Mouse (Mus musculus) embryonic facial prominence, embryonic 10.5 days (tissue): ENCODE results near the gene Igsf23. TPM values are rescaled to one million over a fixed set of nuclear protein-coding genes. Genes with fewer than 3 reads are reported as not detected.

Source experiments
- DNase-seq: peaks from one replicate; pipeline ENCODE4 v3.0.0-alpha.2; 2017; ENCODE audit warnings: low spot score
- H3K27ac ChIP-seq: fragments of 300-500 bp; sonication (generic); replicated peaks from 2 replicates; pipeline ENCODE4 v1.5.1; 2016; ENCODE audit warnings: mild to moderate bottlenecking
- H3K27me3 ChIP-seq: fragments of 300-500 bp; sonication (generic); replicated peaks from 2 replicates; pipeline ENCODE4 v1.6.1; 2016; ENCODE audit warnings: low read depth, mild to moderate bottlenecking; ENCODE audit not compliant: poor library complexity, severe bottlenecking
- H3K36me3 ChIP-seq: fragments of 300-500 bp; sonication (generic); replicated peaks from 2 replicates; pipeline ENCODE4 v1.6.1; 2016; ENCODE audit warnings: mild to moderate bottlenecking, moderate library complexity
- H3K4me1 ChIP-seq: fragments of 300-500 bp; sonication (generic); 2 replicates; pipeline ENCODE4 v1.6.1; 2016
- H3K4me3 ChIP-seq: fragments of 300-500 bp; sonication (generic); 2 replicates; pipeline ENCODE4 v1.5.1; 2016; ENCODE audit warnings: mild to moderate bottlenecking, moderate library complexity
- H3K9me3 ChIP-seq: fragments of 300-500 bp; sonication (generic); 2 replicates; pipeline ENCODE4 v1.6.1; 2016; ENCODE audit warnings: mild to moderate bottlenecking
- WGBS: fragments of 180-500 bp; shearing (Covaris S2); methylation state at CpG from one replicate; pipeline ENCODE4 v1.1.7; 2016; 5-methylcytosine and 5-hydroxymethylcytosine counted together
- polyA plus RNA-seq: library from polyadenylated mRNA; unstranded; fragments of >200 nt; fragmentation: Nextera tagmentation; extraction: Ambion mirVana; gene quantifications from 2 replicates; pipeline ENCODE4 v1.2.1, GENCODE M21; 2016

The Igsf23 gene
- polyA plus RNA-seq, 1 experiment from 2014 or later = not detected

DNA sequence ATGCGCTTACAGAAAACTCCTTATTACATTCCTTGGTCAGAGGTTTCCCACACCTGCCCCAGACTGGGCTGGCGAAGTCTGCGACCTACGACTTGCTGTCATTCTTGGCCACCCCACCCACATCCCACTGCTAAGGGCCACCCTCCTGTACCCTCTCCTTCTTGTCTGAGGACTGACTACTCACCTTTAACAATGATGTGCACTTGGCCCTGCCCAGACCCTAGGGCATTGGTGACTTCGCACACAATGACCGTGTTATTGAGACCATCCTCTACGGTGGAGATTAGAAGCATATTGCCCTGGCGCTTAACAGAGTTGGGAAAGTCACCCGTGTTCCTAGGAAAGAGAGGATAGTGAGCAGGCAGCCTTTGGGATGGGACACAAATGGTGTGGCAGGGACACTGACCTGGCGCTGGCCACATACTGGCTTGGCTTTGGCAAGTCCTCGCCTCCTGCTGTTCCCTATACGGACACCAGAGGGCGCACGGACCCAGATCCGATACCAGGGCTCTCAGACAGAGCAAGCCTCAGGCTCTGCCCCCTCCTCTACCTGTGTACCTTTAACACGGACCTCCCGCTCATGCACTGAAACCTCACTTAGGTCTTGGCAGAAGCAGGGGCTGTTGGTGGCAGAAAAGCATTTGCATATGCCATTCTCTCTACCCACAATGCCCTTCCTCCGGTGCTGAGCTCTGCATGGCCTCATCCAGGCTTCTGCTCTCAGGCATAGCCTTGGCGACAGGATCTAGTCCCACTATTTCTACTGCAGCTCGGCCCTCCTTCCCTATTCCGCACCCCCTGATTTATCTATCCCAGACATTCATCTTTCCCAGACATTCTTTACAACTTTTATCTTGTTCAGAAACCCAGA is 39.9 kb downstream of the Igsf23 start:
- no peaks in the 10 kb centered on the region for H3K4me1 ChIP-seq
- DNase-seq = peak; percentile 83
- no peaks in the 10 kb centered on the region for H3K27me3 ChIP-seq
- no peak overlapping the region for H3K4me3 ChIP-seq
- 51% methylated on average over 21 of the region's 21 CpGs for WGBS
- no peak overlapping the region for H3K27ac ChIP-seq
- H3K36me3 ChIP-seq = peaks cover 66% of the 10 kb centered on the region
- H3K9me3 ChIP-seq = peaks cover 19% of the 10 kb centered on the region; the same call in 1 of the 2 replicates

GRCm38 (mm10) chr7:19889881-19890280 is 60.7 kb downstream of the Igsf23 start:
- peak; percentile 56 for DNase-seq
- Histone ChIP-seq H3K4me3 (no peak overlapping the region), H3K27me3 (no peaks in the 10 kb centered on the region), H3K36me3 (no peaks in the 10 kb centered on the region), H3K4me1 (no peaks in the 10 kb centered on the region), H3K9me3 (peaks cover 22% of the 10 kb centered on the region), H3K27ac (no peak overlapping the region)
- 52% methylated on average over 8 of the region's 8 CpGs for whole genome bisulfite sequencing

DNA sequence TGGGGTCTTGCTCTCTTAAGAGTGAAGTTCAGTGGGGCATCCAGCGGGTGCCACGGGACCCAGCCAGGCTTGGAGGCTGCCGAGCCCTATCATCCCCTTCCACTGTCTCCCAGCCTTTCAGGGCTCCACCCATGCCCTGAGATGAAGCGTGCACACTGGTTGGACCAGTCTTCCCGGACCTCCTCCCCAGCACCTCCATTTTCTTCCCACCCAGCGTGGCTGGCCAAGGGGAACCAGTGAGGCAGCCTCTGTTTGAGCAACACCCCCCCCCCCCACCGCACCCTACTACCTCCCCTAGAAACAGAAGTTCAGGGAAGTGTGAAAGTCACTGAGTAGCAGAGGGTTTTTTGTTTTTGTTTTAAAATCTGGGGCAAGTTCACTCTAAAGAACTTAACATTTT is 62.7 kb downstream of the Igsf23 start, which contains the start of gene Ceacam19:
TSS of gene Ceacam19 (minus strand) at position 117 of the 400 bp plus-strand sequence.
- WGBS = 77% methylated on average over 7 of the region's 7 CpGs
- DNase-seq = no peak
- Histone ChIP-seq H3K4me1 (no peaks in the 10 kb centered on the region), H3K27ac (no peak within 1 kb of the TSS), H3K9me3 (peaks cover 30% of the 10 kb centered on the region), H3K36me3 (no peaks in the 10 kb centered on the region), H3K27me3 (no peaks in the 10 kb centered on the region), H3K4me3 (no peak within 1 kb of the TSS)

Other genes with a start within 250 kb of the Igsf23 start
- 216 and 221 TPM in 2 replicates for gene Tomm40, start 235.3 kb downstream of the Igsf23 start, polyA plus RNA-seq
- gene Nectin2, start 200.3 kb downstream of the Igsf23 start, polyA plus RNA-seq = 110 TPM in 2 replicates
- gene Bcam, start 179.7 kb downstream of the Igsf23 start, polyA plus RNA-seq = 68.3 and 79.4 TPM in 2 replicates
- gene Cblc, start 153.9 kb downstream of the Igsf23 start, polyA plus RNA-seq = 1.9 and 2.9 TPM in 2 replicates
- 1.7 TPM in 2 replicates for gene Bcl3, start 128.0 kb downstream of the Igsf23 start, polyA plus RNA-seq
- gene Gm19345, start 98.8 kb downstream of the Igsf23 start, polyA plus RNA-seq = not detected in 2 replicates
- gene Ceacam16, start 89.5 kb downstream of the Igsf23 start, polyA plus RNA-seq = not detected in 2 replicates
- gene Ceacam19, start 62.8 kb downstream of the Igsf23 start, polyA plus RNA-seq = not detected in 2 replicates
- 8.2 and 8.8 TPM in 2 replicates for gene Pvr, start 29.6 kb downstream of the Igsf23 start, polyA plus RNA-seq
- not detected in 2 replicates for gene Ceacam20, start 14.7 kb upstream of the Igsf23 start, polyA plus RNA-seq
- gene Nlrp9b, start 40.7 kb upstream of the Igsf23 start, polyA plus RNA-seq = not detected in 2 replicates
- not detected in 2 replicates for gene Vmn1r91, start 148.9 kb upstream of the Igsf23 start, polyA plus RNA-seq
- not detected in 2 replicates for gene Gm16442, start 171.8 kb upstream of the Igsf23 start, polyA plus RNA-seq
- not detected in 2 replicates for gene Vmn1r93, start 188.3 kb upstream of the Igsf23 start, polyA plus RNA-seq
- gene Vmn1r94, start 217.6 kb upstream of the Igsf23 start, polyA plus RNA-seq = not detected in 2 replicates
- not detected in 2 replicates for gene Vmn1r95, start 243.0 kb upstream of the Igsf23 start, polyA plus RNA-seq